Mouse (Mus musculus): ENCODE data around the gene Neurod2.

DNA sequence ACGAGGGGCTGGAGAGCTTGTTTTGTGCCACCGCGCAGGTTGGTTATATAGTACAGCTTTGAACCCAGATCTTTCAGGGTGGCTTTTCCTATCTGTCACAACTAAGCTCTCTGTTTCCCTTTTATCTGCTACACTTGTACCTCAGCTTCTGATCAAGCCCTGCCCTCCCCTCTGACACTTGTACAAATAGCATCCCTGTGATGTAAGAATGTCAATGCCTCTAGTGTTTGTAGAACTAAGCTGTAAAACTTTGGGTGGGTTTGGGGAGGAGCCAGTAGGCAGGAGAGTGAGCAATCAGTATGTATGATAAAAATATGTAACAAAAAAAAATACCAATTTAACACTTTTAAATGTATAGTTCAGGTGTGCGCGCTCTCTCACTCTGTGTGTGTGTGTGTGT, 35.0 kb upstream of the Neurod2 start:
- no peak for TF ChIP-seq POLR2A (IDR thresholded peaks at IDR 0.05; ENCODE audit: insufficient read length, low read depth)
- no peak for TF ChIP-seq MAX (IDR thresholded peaks at IDR 0.05; ENCODE audit: low read depth)
- TF ChIP-seq TCF12 (IDR thresholded peaks at IDR 0.05; ENCODE audit: insufficient read depth, poor library complexity, severe bottlenecking): no peak
- TF ChIP-seq MYOD1 (IDR thresholded peaks at IDR 0.05; ENCODE audit: control insufficient read depth in 1 of 3, insufficient read length in 2 of 3, low read depth in 2 of 3): no peak
- no peak for TF ChIP-seq USF1 (IDR thresholded peaks at IDR 0.05; ENCODE audit: low read depth)
- TF ChIP-seq TCF3 (IDR thresholded peaks at IDR 0.05; ENCODE audit: insufficient read length, low read depth): no peak
- no peak for TF ChIP-seq REST (IDR thresholded peaks at IDR 0.05; ENCODE audit: insufficient read depth, insufficient read length)
- TF ChIP-seq POLR2AphosphoS2 (IDR thresholded peaks at IDR 0.05; ENCODE audit: insufficient read length, low read depth): no peak
- TF ChIP-seq MYOG (IDR thresholded peaks at IDR 0.05; ENCODE audit: control insufficient read depth in 1 of 3, insufficient read depth in 1 of 3, insufficient read length in 2 of 3, low read depth in 2 of 3): no peak
- no peak for TF ChIP-seq CEBPB (IDR thresholded peaks at IDR 0.05; ENCODE audit: insufficient read depth, poor library complexity, severe bottlenecking)
- TF ChIP-seq E2F4 (IDR thresholded peaks at IDR 0.05; ENCODE audit: insufficient read depth): no peak
- TF ChIP-seq SRF (IDR thresholded peaks at IDR 0.05; ENCODE audit: control insufficient read depth, insufficient read length, low read depth): no peak
